In genomic region chr7:45682144-45683126, GRCm38 (mm10) we compare ENCODE assay signal across 8 mouse cellular contexts. TPM values are rescaled to one million over a fixed set of nuclear protein-coding genes. Genes with fewer than 3 reads are reported as not detected.
DNase-seq lines count a peak whose midpoint lies in the region; ATAC-seq and TF ChIP-seq lines count a peak whose summit lies in the region.

No protein-coding gene starts in this region.

- DNase-seq in MEL-GATA-1-ER (ENCODE audit: extremely low read depth, low read depth): peak; percentile 66
- peak; percentile 87 to 90 for DNase-seq in cerebellum, adult 2 months
- DNase-seq in forelimb bud, embryonic 11.5 days (ENCODE audit: low read depth, low spot score): peak; percentile 94
- DNase-seq in hindbrain, embryonic 10.5 days (ENCODE audit: low spot score): peak; percentile 93
- peak; percentile 78 for DNase-seq in layer of hippocampus, adult 9-10 months (ENCODE audit: low spot score)
- DNase-seq in thymus, adult 18-20 months: peak; percentile 50 to 67

- H3K36me3 ChIP-seq in hindbrain, embryonic 10.5 days: no peaks in the 10 kb centered on the region
- H3K36me3 ChIP-seq in lung, embryonic 15.5 days: no peaks in the 10 kb centered on the region

- no peaks in the 10 kb centered on the region for H3K27me3 ChIP-seq in cerebellum, adult 2 months (ENCODE audit: control insufficient read depth, insufficient read depth, low read length)
- H3K27me3 ChIP-seq in hindbrain, embryonic 10.5 days (ENCODE audit: insufficient read depth, poor library complexity, severe bottlenecking): peaks cover 13% of the 10 kb centered on the region
- H3K27me3 ChIP-seq in lung, embryonic 15.5 days: no peaks in the 10 kb centered on the region

- TF ChIP-seq CTCF in cerebellum, adult 2 months (IDR thresholded peaks at IDR 0.05; ENCODE audit: borderline replicate concordance, insufficient read depth, low read depth, low read length): peak; percentile 99
- peak; percentile 94 for TF ChIP-seq CTCF in olfactory bulb, adult 2 months (IDR thresholded peaks at IDR 0.05; ENCODE audit: insufficient read depth, low read depth, low read length)

- H3K9ac ChIP-seq in lung, embryonic 15.5 days: no peak overlapping the region

- peak; percentile 23; the same call in 1 of the 2 replicates for TF ChIP-seq POLR2A in cerebellum, adult 2 months (IDR thresholded peaks at IDR 0.05; ENCODE audit: borderline replicate concordance, insufficient read depth, low read length)
- TF ChIP-seq POLR2A in olfactory bulb, adult 2 months (IDR thresholded peaks at IDR 0.05; ENCODE audit: insufficient read depth, low read depth, low read length): no peak

- H3K9me3 ChIP-seq in hindbrain, embryonic 10.5 days: no peaks in the 10 kb centered on the region
- H3K9me3 ChIP-seq in lung, embryonic 15.5 days: no peaks in the 10 kb centered on the region

- H3K4me1 ChIP-seq in cerebellum, adult 2 months (ENCODE audit: control insufficient read depth, insufficient read depth, low read length): peaks cover 29% of the 10 kb centered on the region
- peaks cover 60% of the 10 kb centered on the region for H3K4me1 ChIP-seq in hindbrain, embryonic 10.5 days (replicated peaks)
- peaks cover 20% of the 10 kb centered on the region for H3K4me1 ChIP-seq in lung, embryonic 15.5 days
- H3K4me1 ChIP-seq in olfactory bulb, adult 2 months (ENCODE audit: control insufficient read depth, insufficient read depth, low read length): peaks cover 7% of the 10 kb centered on the region

- ATAC-seq in lung, embryonic 15.5 days (ENCODE audit: borderline replicate concordance, extremely low read depth, low FRiP score, low TSS enrichment): peak; percentile 55; the same call in 1 of the 2 replicates

- H3K4me2 ChIP-seq in lung, embryonic 15.5 days: peak overlapping the region; percentile 44

- H3K27ac ChIP-seq in cerebellum, adult 2 months (ENCODE audit: insufficient read depth, low read length): peak overlapping the region; percentile 74
- peak overlapping the region; percentile 89 for H3K27ac ChIP-seq in hindbrain, embryonic 10.5 days
- peak overlapping the region; percentile 54 for H3K27ac ChIP-seq in lung, embryonic 15.5 days
- H3K27ac ChIP-seq in olfactory bulb, adult 2 months (ENCODE audit: insufficient read depth, low read depth, low read length): peak overlapping the region; percentile 64; the same call in 1 of the 2 replicates

- WGBS in cerebellum, adult 2 months: 29% methylated on average over 14 of the region's 14 CpGs
- 28% methylated on average over 14 of the region's 14 CpGs for WGBS in hindbrain, embryonic 10.5 days
- 27% methylated on average over 14 of the region's 14 CpGs for WGBS in lung, embryonic 15.5 days
- 29% methylated on average over 14 of the region's 14 CpGs for WGBS in olfactory bulb, adult 2 months

- no peak overlapping the region for H3K4me3 ChIP-seq in cerebellum, adult 2 months (replicated peaks; ENCODE audit: insufficient read depth, low read depth, low read length)
- peak overlapping the region; percentile 32 for H3K4me3 ChIP-seq in hindbrain, embryonic 10.5 days
- H3K4me3 ChIP-seq in lung, embryonic 15.5 days: no peak overlapping the region
- peak overlapping the region; percentile 38 for H3K4me3 ChIP-seq in olfactory bulb, adult 2 months (ENCODE audit: insufficient read depth, low read depth, low read length)

RNA-seq across cellular contexts. Expression of gene Ntn5, which starts 1.4 kb away (rescaled TPM):
- 0.10 and 0.16 TPM in 2 replicates for polyA plus RNA-seq in cerebellum, adult 2 months (2012; rRNA removed)
- polyA plus RNA-seq in hindbrain, embryonic 10.5 days (2016; fragmentation: Nextera tagmentation; extraction: Ambion mirVana): 0.39 and 0.98 TPM in 2 replicates
- polyA plus RNA-seq in lung, embryonic 15.5 days (2015; fragmentation: Nextera tagmentation; extraction: Ambion mirVana): 0.52 and 0.69 TPM in 2 replicates
- not detected in 2 replicates for polyA plus RNA-seq in olfactory bulb, adult 2 months (2012; ENCODE audit: insufficient read depth, insufficient read length, low replicate concordance, missing spikeins)

RNA-seq across cellular contexts. Expression of gene Sec1, which starts 11.8 kb away (rescaled TPM):
- 0.29 and 0.64 TPM in 2 replicates for polyA plus RNA-seq in cerebellum, adult 2 months (2012; rRNA removed)
- 0.62 and 0.77 TPM in 2 replicates for polyA plus RNA-seq in hindbrain, embryonic 10.5 days (2016; fragmentation: Nextera tagmentation; extraction: Ambion mirVana)
- polyA plus RNA-seq in lung, embryonic 15.5 days (2015; fragmentation: Nextera tagmentation; extraction: Ambion mirVana): 0.21 and 0.42 TPM in 2 replicates
- polyA plus RNA-seq in olfactory bulb, adult 2 months (2012; ENCODE audit: insufficient read depth, insufficient read length, low replicate concordance, missing spikeins): not detected in 2 replicates

RNA-seq across cellular contexts. Expression of gene Fut2, which starts 16.2 kb away (rescaled TPM):
- 1.4 and 1.7 TPM in 2 replicates for polyA plus RNA-seq in cerebellum, adult 2 months (2012; rRNA removed)
- 0.12 and 0.21 TPM in 2 replicates for polyA plus RNA-seq in hindbrain, embryonic 10.5 days (2016; fragmentation: Nextera tagmentation; extraction: Ambion mirVana)
- 0.57 and 0.69 TPM in 2 replicates for polyA plus RNA-seq in lung, embryonic 15.5 days (2015; fragmentation: Nextera tagmentation; extraction: Ambion mirVana)
- polyA plus RNA-seq in olfactory bulb, adult 2 months (2012; ENCODE audit: insufficient read depth, insufficient read length, low replicate concordance, missing spikeins): not detected in 2 replicates

RNA-seq across cellular contexts. Expression of gene Car11, which starts 17.2 kb away (rescaled TPM):
- 164 and 166 TPM in 2 replicates for polyA plus RNA-seq in cerebellum, adult 2 months (2012; rRNA removed)
- 8.3 and 13.0 TPM in 2 replicates for polyA plus RNA-seq in hindbrain, embryonic 10.5 days (2016; fragmentation: Nextera tagmentation; extraction: Ambion mirVana)
- 2.4 and 4.6 TPM in 2 replicates for polyA plus RNA-seq in lung, embryonic 15.5 days (2015; fragmentation: Nextera tagmentation; extraction: Ambion mirVana)
- polyA plus RNA-seq in olfactory bulb, adult 2 months (2012; ENCODE audit: insufficient read depth, insufficient read length, low replicate concordance, missing spikeins): not detected in 2 replicates

RNA-seq across cellular contexts. Expression of gene Dbp, which starts 22.5 kb away (rescaled TPM):
- polyA plus RNA-seq in cerebellum, adult 2 months (2012; rRNA removed): 222 and 239 TPM in 2 replicates
- 3.0 and 3.4 TPM in 2 replicates for polyA plus RNA-seq in hindbrain, embryonic 10.5 days (2016; fragmentation: Nextera tagmentation; extraction: Ambion mirVana)
- 2.7 and 3.1 TPM in 2 replicates for polyA plus RNA-seq in lung, embryonic 15.5 days (2015; fragmentation: Nextera tagmentation; extraction: Ambion mirVana)
- 386 TPM in 1 of 2 replicates, not detected in the other for polyA plus RNA-seq in olfactory bulb, adult 2 months (2012; ENCODE audit: insufficient read depth, insufficient read length, low replicate concordance, missing spikeins)

Comparison
In these comparisons a context has a peak if more than half of its experiments do, and no peak if none do; other contexts are left out.
1. H3K4me3 ChIP-seq: peak in hindbrain, embryonic 10.5 days (single experiment) and olfactory bulb, adult 2 months (single experiment); none in cerebellum, adult 2 months (single experiment) and lung, embryonic 15.5 days (single experiment).
2. Peak in every context shown above with its lines, with median percentiles within 50 percentile points of each other: DNase-seq and H3K27ac ChIP-seq.